18 mouse cellular contexts compared by ENCODE assay signal in the genomic region with DNA sequence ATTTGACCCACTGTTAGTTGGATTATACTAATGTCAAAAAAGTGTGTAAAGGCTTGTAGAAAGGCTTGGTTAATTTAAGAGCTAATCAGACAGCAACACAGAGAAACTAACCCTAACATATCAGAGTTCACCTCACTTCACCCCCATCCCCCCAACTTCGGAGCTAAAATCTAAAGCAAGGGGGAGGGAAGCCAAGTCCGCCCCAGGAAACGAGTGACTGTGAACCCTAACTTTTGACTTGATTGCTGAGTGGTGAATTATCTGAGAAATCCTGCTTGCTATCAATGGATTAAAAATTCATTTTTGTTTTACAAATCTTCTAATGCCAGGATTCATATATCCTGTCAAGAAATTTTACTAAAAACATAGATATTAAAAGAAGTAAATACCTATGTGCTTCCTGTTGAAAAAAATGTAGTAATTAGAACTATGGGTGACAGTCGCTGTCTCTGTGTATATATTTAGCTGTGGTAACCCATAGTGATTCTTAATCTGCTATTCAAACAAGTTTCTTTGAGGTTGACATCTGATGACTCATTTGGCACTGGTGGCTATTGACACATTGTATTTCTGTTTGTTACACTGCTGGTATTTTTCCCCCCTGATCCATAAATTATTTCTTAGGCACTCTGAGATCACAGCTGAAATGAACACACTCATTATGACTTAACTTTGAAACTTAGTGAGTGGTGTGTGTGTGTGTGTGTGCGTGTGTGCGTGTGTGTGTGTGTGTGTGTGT. TPM values are rescaled to one million over a fixed set of nuclear protein-coding genes. Genes with fewer than 3 reads are reported as not detected.
DNase-seq lines count a peak whose midpoint lies in the region; ATAC-seq and TF ChIP-seq lines count a peak whose summit lies in the region.
"Had no signal": no experiment of that assay in that cellular context is flagged by ENCODE, and none has a peak within 500 bp of the region (broad histone marks: within the 10 kb centered on the region; RNA-seq: fewer than 3 reads in every experiment).

No protein-coding gene starts in this region.

- 0 out of 2 replicates have a peak, but pooled peaks have one; percentile 15 for TF ChIP-seq EP300 in liver, postnatal 0 days (IDR thresholded peaks at IDR 0.05; ENCODE audit: low read depth)

- TF ChIP-seq POLR2A in thymus, adult 2 months (IDR thresholded peaks at IDR 0.05; ENCODE audit: control insufficient read depth, extremely low read depth, insufficient read depth, low read length, poor library complexity): no peak

- H3K9me3 ChIP-seq in liver, postnatal 0 days (ENCODE audit: low read length): no peaks in the 10 kb centered on the region
- H3K9me3 ChIP-seq: forebrain, embryonic 12.5 days; midbrain, embryonic 12.5 days had no signal

- H3K36me3 ChIP-seq in liver, postnatal 0 days (replicated peaks; ENCODE audit: insufficient read depth, low read length): no peaks in the 10 kb centered on the region
- H3K36me3 ChIP-seq in thymus, adult 2 months (ENCODE audit: control insufficient read depth, insufficient read depth, low read length): no peaks in the 10 kb centered on the region
- H3K36me3 ChIP-seq: forebrain, embryonic 12.5 days; midbrain, embryonic 12.5 days had no signal

- no peak for TF ChIP-seq CTCF in liver, postnatal 0 days (IDR thresholded peaks at IDR 0.05; ENCODE audit: low read depth)
- no peak for TF ChIP-seq CTCF in thymus, adult 2 months (IDR thresholded peaks at IDR 0.05; ENCODE audit: borderline replicate concordance, control insufficient read depth, extremely low read depth, insufficient read depth, low read length, poor library complexity)

- no peak overlapping the region for H3K4me3 ChIP-seq in liver, postnatal 0 days (ENCODE audit: low read depth, low read length)
- H3K4me3 ChIP-seq in thymus, adult 2 months (ENCODE audit: control insufficient read depth, insufficient read depth, low read length): no peak overlapping the region
- H3K4me3 ChIP-seq: forebrain, embryonic 12.5 days; midbrain, embryonic 12.5 days had no signal

- no peaks in the 10 kb centered on the region for H3K27me3 ChIP-seq in liver, postnatal 0 days (ENCODE audit: insufficient read depth, low read length)
- H3K27me3 ChIP-seq in thymus, adult 2 months (ENCODE audit: control insufficient read depth, insufficient read depth, low read length): no peaks in the 10 kb centered on the region
- H3K27me3 ChIP-seq: forebrain, embryonic 12.5 days; midbrain, embryonic 12.5 days had no signal

- H3K4me2 ChIP-seq in liver, postnatal 0 days (ENCODE audit: low read depth, low read length): no peak overlapping the region
- H3K4me2 ChIP-seq: forebrain, embryonic 12.5 days; midbrain, embryonic 12.5 days had no signal

- peaks cover 7% of the 10 kb centered on the region for H3K4me1 ChIP-seq in liver, postnatal 0 days (ENCODE audit: insufficient read depth)
- peaks cover 5% of the 10 kb centered on the region for H3K4me1 ChIP-seq in thymus, adult 2 months (replicated peaks; ENCODE audit: control insufficient read depth, insufficient read depth, low read length)
- H3K4me1 ChIP-seq: forebrain, embryonic 12.5 days; midbrain, embryonic 12.5 days had no signal

- 47% methylated on average over 6 of the region's 6 CpGs for WGBS in liver, postnatal 0 days (ENCODE audit: insufficient replicate concordance)
- WGBS in thymus, adult 2 months: 55% methylated on average over 6 of the region's 6 CpGs

- no peak overlapping the region for H3K9ac ChIP-seq in liver, postnatal 0 days (replicated peaks)
- H3K9ac ChIP-seq: forebrain, embryonic 12.5 days; liver, embryonic 14.5 days; midbrain, embryonic 12.5 days had no signal

- no peak overlapping the region for H3K27ac ChIP-seq in liver, postnatal 0 days (ENCODE audit: low read depth)
- H3K27ac ChIP-seq in thymus, adult 2 months (ENCODE audit: control insufficient read depth, insufficient read depth, low read length): no peak overlapping the region
- H3K27ac ChIP-seq: forebrain, embryonic 12.5 days; liver, embryonic 14.5 days; midbrain, embryonic 12.5 days had no signal

- DNase-seq in liver, postnatal 0 days: no peak
- no peak for DNase-seq in liver
- peak; percentile 61 for DNase-seq in T-cell, adult 2 months (ENCODE audit: low spot score)
- no peak for DNase-seq in ovary, postnatal 14 days (ENCODE audit: low spot score)
- no peak for DNase-seq in thymus, adult 2 months
- DNase-seq in urinary bladder, adult 2 months (ENCODE audit: low spot score): no peak
- DNase-seq: adrenal gland, adult 8-10 months; cerebellum, adult 18-20 months; heart, postnatal 14 days; kidney, adult 2 months; lung, postnatal 14 days had no signal

- ATAC-seq in liver, postnatal 0 days: peak; percentile 60
- peak; percentile 53; the same call in 1 of the 2 replicates for ATAC-seq in megakaryocyte-erythroid progenitor cell, adult 5-6 weeks (replicated peaks; ENCODE audit: low FRiP score, low TSS enrichment, poor library complexity, severe bottlenecking)
- no peak for ATAC-seq in erythroblast, adult 5-6 weeks (replicated peaks; ENCODE audit: low FRiP score, poor library complexity, severe bottlenecking)
- ATAC-seq: hindbrain, embryonic 16.5 days had no signal

RNA-seq across cellular contexts. Expression of a gene that starts 13.5 kb away (rescaled TPM):
- polyA plus RNA-seq in liver, postnatal 0 days (2015; fragmentation: Nextera tagmentation; extraction: Ambion mirVana): 1.00 and 1.3 TPM in 2 replicates
- total RNA-seq in megakaryocyte-erythroid progenitor cell, adult 5-6 weeks (2014; fragmentation: Nextera tagmentation): not detected in 2 replicates
- total RNA-seq in megakaryocyte-erythroid progenitor cell, adult 5-6 weeks (2017): not detected in 2 replicates
- polyA plus RNA-seq in thymus, adult 2 months (2012; rRNA removed): 1.1 and 2.8 TPM in 2 replicates
- not detected in 2 replicates for total RNA-seq in erythroblast, adult 5-6 weeks (2015; ENCODE audit: low replicate concordance)
- not detected in 2 replicates for total RNA-seq in erythroblast, adult 5-6 weeks (2017; ENCODE audit: low replicate concordance)
- 0.69 TPM in 2 replicates for polyA plus RNA-seq in urinary bladder, adult 2 months (2012; rRNA removed)
- total RNA-seq: gastrocnemius, adult 18-20 months had no signal

RNA-seq across cellular contexts. Expression of a gene that starts 13.8 kb away (rescaled TPM):
- 33.8 and 44.6 TPM in 2 replicates for polyA plus RNA-seq in liver, postnatal 0 days (2015; fragmentation: Nextera tagmentation; extraction: Ambion mirVana)
- total RNA-seq in megakaryocyte-erythroid progenitor cell, adult 5-6 weeks (2014; fragmentation: Nextera tagmentation): 76.7 and 105 TPM in 2 replicates
- total RNA-seq in megakaryocyte-erythroid progenitor cell, adult 5-6 weeks (2017): 98.8 and 150 TPM in 2 replicates
- polyA plus RNA-seq in thymus, adult 2 months (2012; rRNA removed): 226 and 341 TPM in 2 replicates
- 21.1 and 28.2 TPM in 2 replicates for total RNA-seq in erythroblast, adult 5-6 weeks (2015; ENCODE audit: low replicate concordance)
- total RNA-seq in erythroblast, adult 5-6 weeks (2017; ENCODE audit: low replicate concordance): 36.5 and 49.0 TPM in 2 replicates
- polyA plus RNA-seq in urinary bladder, adult 2 months (2012; rRNA removed): 73.3 and 73.5 TPM in 2 replicates

RNA-seq across cellular contexts. Expression of a gene that starts 28.7 kb away (rescaled TPM):
- polyA plus RNA-seq in liver, postnatal 0 days (2015; fragmentation: Nextera tagmentation; extraction: Ambion mirVana): 28.3 and 29.7 TPM in 2 replicates
- total RNA-seq in megakaryocyte-erythroid progenitor cell, adult 5-6 weeks (2014; fragmentation: Nextera tagmentation): 70.0 and 101 TPM in 2 replicates
- total RNA-seq in megakaryocyte-erythroid progenitor cell, adult 5-6 weeks (2017): 168 and 179 TPM in 2 replicates
- 7.3 and 8.5 TPM in 2 replicates for polyA plus RNA-seq in thymus, adult 2 months (2012; rRNA removed)
- total RNA-seq in erythroblast, adult 5-6 weeks (2015; ENCODE audit: low replicate concordance): 55.8 and 64.0 TPM in 2 replicates
- total RNA-seq in erythroblast, adult 5-6 weeks (2017; ENCODE audit: low replicate concordance): 73.7 and 120 TPM in 2 replicates
- 28.8 and 32.1 TPM in 2 replicates for polyA plus RNA-seq in urinary bladder, adult 2 months (2012; rRNA removed)
